Mouse (Mus musculus) lung, postnatal 14 days (tissue): Measurements from ENCODE around the gene P2ry6.
A peak's percentile ranks its signal among the peaks of the same experiment; 100 is the strongest.

Source experiments
- DNase-seq: peaks from one replicate; pipeline ENCODE4 v3.0.0; 2021

Gene P2ry6

GRCm38 (mm10) chr7:100974135-100974903 is at the start of gene P2ry6:
Gene P2ry6 (minus strand): TSS chr7:100974649.
- DNase-seq, result peak; percentile 53

GRCm38 (mm10) chr7:101017492-101017891 is 43.0 kb upstream of the P2ry6 start:
- DNase-seq, result no peak

- DNase-seq, result no peak
Observed at GRCm38 (mm10) chr7:101017021-101017461, 42.6 kb upstream of the P2ry6 start.

- no peak for DNase-seq
Observed at GRCm38 (mm10) chr7:101014985-101015384, 40.5 kb upstream of the P2ry6 start.

GRCm38 (mm10) chr7:101014041-101014440 is 39.6 kb upstream of the P2ry6 start:
- no peak for DNase-seq

- DNase-seq, result no peak
Observed at GRCm38 (mm10) chr7:101012541-101012940, 38.1 kb upstream of the P2ry6 start, which contains the start of gene P2ry2. Gene P2ry2 (minus strand): TSS chr7:101012866.

GRCm38 (mm10) chr7:101011681-101012367 is 37.4 kb upstream of the P2ry6 start:
- DNase-seq, result peak; percentile 80

GRCm38 (mm10) chr7:101010741-101011140 is 36.3 kb upstream of the P2ry6 start:
- DNase-seq, result no peak

- DNase-seq, result no peak
Observed at GRCm38 (mm10) chr7:101006201-101006600, 31.8 kb upstream of the P2ry6 start.

GRCm38 (mm10) chr7:101005119-101005518 is 30.7 kb upstream of the P2ry6 start:
- DNase-seq, result no peak

GRCm38 (mm10) chr7:101003442-101004326 is 29.2 kb upstream of the P2ry6 start:
- DNase-seq, result no peak

GRCm38 (mm10) chr7:101002274-101002673 is 27.8 kb upstream of the P2ry6 start:
- DNase-seq, result no peak

- no peak for DNase-seq
Observed at GRCm38 (mm10) chr7:100999623-101000022, 25.2 kb upstream of the P2ry6 start.

- no peak for DNase-seq
Observed at GRCm38 (mm10) chr7:100998578-100998960, 24.1 kb upstream of the P2ry6 start.

GRCm38 (mm10) chr7:100997951-100998577 is 23.6 kb upstream of the P2ry6 start:
- DNase-seq, result no peak

- DNase-seq, result no peak
Observed at GRCm38 (mm10) chr7:100997215-100997614, 22.8 kb upstream of the P2ry6 start.

- DNase-seq, result no peak
Observed at GRCm38 (mm10) chr7:100995951-100996350, 21.5 kb upstream of the P2ry6 start.

- no peak for DNase-seq
Observed at GRCm38 (mm10) chr7:100995260-100995864, 20.9 kb upstream of the P2ry6 start.

GRCm38 (mm10) chr7:100993166-100993565 is 18.7 kb upstream of the P2ry6 start:
- peak; percentile 51 for DNase-seq

GRCm38 (mm10) chr7:100991972-100992371 is 17.5 kb upstream of the P2ry6 start:
- no peak for DNase-seq

GRCm38 (mm10) chr7:100990636-100991311 is 16.3 kb upstream of the P2ry6 start:
- peak; percentile 55 for DNase-seq

- DNase-seq, result peak; percentile 85
Observed at GRCm38 (mm10) chr7:100988092-100988491, 13.6 kb upstream of the P2ry6 start.
